8 mouse cellular contexts compared by ENCODE assay signal in the genomic region with DNA sequence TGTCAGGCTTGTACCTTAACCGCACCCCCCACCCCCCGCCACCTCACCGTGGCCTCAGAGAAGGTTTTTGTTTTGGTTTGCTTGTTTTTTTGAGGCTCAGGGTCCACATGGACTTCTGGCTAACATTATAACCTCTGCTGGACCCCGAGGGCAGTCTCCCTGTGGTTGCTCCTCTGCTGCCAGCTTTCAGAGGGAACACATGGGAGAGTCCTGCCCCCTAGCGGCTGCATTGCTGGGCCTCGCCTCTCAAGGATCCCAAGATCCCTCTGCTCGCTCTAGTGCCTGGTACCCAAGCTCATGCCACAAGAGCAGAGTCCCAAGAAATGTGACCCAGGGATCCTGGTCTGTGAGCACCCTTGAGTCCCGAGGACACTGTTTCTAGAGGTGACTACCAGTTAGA. TPM values are rescaled to one million over a fixed set of nuclear protein-coding genes. Genes with fewer than 3 reads are reported as not detected.
DNase-seq lines count a peak whose midpoint lies in the region; ATAC-seq lines count a peak whose summit lies in the region.

No protein-coding gene starts in this region.

- no peak overlapping the region for H3K4me2 ChIP-seq in forebrain, embryonic 14.5 days (ENCODE audit: low read length)
- H3K4me2 ChIP-seq in forebrain, embryonic 16.5 days (ENCODE audit: low read length), result no peak overlapping the region

- peaks cover 5% of the 10 kb centered on the region; the same call in 1 of the 2 replicates for H3K4me1 ChIP-seq in forebrain, embryonic 14.5 days (ENCODE audit: control insufficient read depth, insufficient read depth, low read length)
- H3K4me1 ChIP-seq in forebrain, embryonic 16.5 days (replicated peaks; ENCODE audit: control insufficient read depth, insufficient read depth, low read length), result peaks cover 3% of the 10 kb centered on the region

- H3K9me3 ChIP-seq in forebrain, embryonic 14.5 days (replicated peaks; ENCODE audit: control insufficient read depth, low read length), result no peaks in the 10 kb centered on the region
- no peaks in the 10 kb centered on the region for H3K9me3 ChIP-seq in forebrain, embryonic 16.5 days (ENCODE audit: control insufficient read depth, low read length)

- H3K4me3 ChIP-seq in forebrain, embryonic 14.5 days (ENCODE audit: low read depth, low read length), result no peak overlapping the region
- no peak overlapping the region for H3K4me3 ChIP-seq in forebrain, embryonic 16.5 days (replicated peaks; ENCODE audit: low read length)

- 29% methylated on average over 8 of the region's 8 CpGs for WGBS in forebrain, embryonic 14.5 days
- WGBS in forebrain, embryonic 16.5 days, result 37% methylated on average over 8 of the region's 8 CpGs

- H3K27me3 ChIP-seq in forebrain, embryonic 14.5 days (replicated peaks; ENCODE audit: control insufficient read depth, insufficient read depth, low read length), result no peaks in the 10 kb centered on the region
- H3K27me3 ChIP-seq in forebrain, embryonic 16.5 days (replicated peaks; ENCODE audit: control insufficient read depth, insufficient read depth, low read length), result no peaks in the 10 kb centered on the region

- no peaks in the 10 kb centered on the region for H3K36me3 ChIP-seq in forebrain, embryonic 14.5 days (ENCODE audit: control insufficient read depth, insufficient read depth, low read length)
- no peaks in the 10 kb centered on the region for H3K36me3 ChIP-seq in forebrain, embryonic 16.5 days (ENCODE audit: control insufficient read depth, insufficient read depth)

- no peak overlapping the region for H3K27ac ChIP-seq in forebrain, embryonic 14.5 days (ENCODE audit: low read depth, low read length)
- no peak overlapping the region for H3K27ac ChIP-seq in forebrain, embryonic 16.5 days (ENCODE audit: low read length)

- H3K9ac ChIP-seq in forebrain, embryonic 14.5 days (ENCODE audit: low read length), result no peak overlapping the region
- H3K9ac ChIP-seq in forebrain, embryonic 16.5 days (replicated peaks; ENCODE audit: low read depth, low read length), result no peak overlapping the region

- peak; percentile 51 for DNase-seq in forebrain, embryonic 14.5 days (ENCODE audit: low spot score)
- peak; percentile 53 for DNase-seq in urinary bladder, postnatal 14 days (ENCODE audit: low spot score)
- DNase-seq in urinary bladder, adult 2 months (ENCODE audit: low spot score), result no peak
- peak; percentile 83 for DNase-seq in embryo, embryonic 10.5 days (ENCODE audit: low spot score)
- DNase-seq in kidney, adult 8-10 months, result peak; percentile 39 to 75
- peak; percentile 39 for DNase-seq in lung, postnatal 25 days (ENCODE audit: low spot score)
- peak; percentile 74 for DNase-seq in testis, postnatal 10 days (ENCODE audit: low spot score)

- ATAC-seq in forebrain, embryonic 14.5 days, result no peak
- ATAC-seq in forebrain, embryonic 16.5 days, result no peak

RNA-seq across cellular contexts. Expression of a gene that starts 15.0 kb away (rescaled TPM):
- polyA plus RNA-seq in forebrain, embryonic 14.5 days (2014; fragmentation: Nextera tagmentation; extraction: Ambion mirVana), result 19.7 and 20.5 TPM in 2 replicates
- 19.9 and 21.9 TPM in 2 replicates for polyA plus RNA-seq in forebrain, embryonic 16.5 days (2015; fragmentation: Nextera tagmentation; extraction: Ambion mirVana)
- polyA plus RNA-seq in urinary bladder, adult 2 months (2012; rRNA removed), result 3.9 and 5.9 TPM in 2 replicates

RNA-seq across cellular contexts. Expression of a gene that starts 45.5 kb away (rescaled TPM):
- polyA plus RNA-seq in forebrain, embryonic 14.5 days (2014; fragmentation: Nextera tagmentation; extraction: Ambion mirVana), result 6.0 and 6.7 TPM in 2 replicates
- polyA plus RNA-seq in forebrain, embryonic 16.5 days (2015; fragmentation: Nextera tagmentation; extraction: Ambion mirVana), result 7.2 and 8.5 TPM in 2 replicates
- 17.2 and 17.6 TPM in 2 replicates for polyA plus RNA-seq in urinary bladder, adult 2 months (2012; rRNA removed)
